Mouse (Mus musculus): ENCODE data around the gene Klf12. TPM values are rescaled to one million over a fixed set of nuclear protein-coding genes. Genes with fewer than 3 reads are reported as not detected.
A peak's percentile ranks its signal among the peaks of the same experiment; 100 is the strongest.

Gene Klf12
- total RNA-seq, 1 experiment from 2014 or later: 6.2 TPM

- peak; percentile 92 for ATAC-seq (replicated peaks in 1 of 2; ENCODE audit: insufficient read depth in 1 of 2, low FRiP score in 2 of 2, low TSS enrichment in 1 of 2, low read depth in 1 of 2, poor library complexity in 2 of 2, severe bottlenecking in 2 of 2)
Measured at GRCm38 (mm10) chr14:100260531-100260930, 23.9 kb downstream of the Klf12 start.

- no peak for ATAC-seq (replicated peaks in 1 of 2; ENCODE audit: insufficient read depth in 1 of 2, low FRiP score in 2 of 2, low TSS enrichment in 1 of 2, low read depth in 1 of 2, poor library complexity in 2 of 2, severe bottlenecking in 2 of 2)
Measured at GRCm38 (mm10) chr14:100243046-100243445, 41.4 kb downstream of the Klf12 start.

GRCm38 (mm10) chr14:100239874-100240273 is 44.6 kb downstream of the Klf12 start:
- ATAC-seq (replicated peaks in 1 of 2; ENCODE audit: insufficient read depth in 1 of 2, low FRiP score in 2 of 2, low TSS enrichment in 1 of 2, low read depth in 1 of 2, poor library complexity in 2 of 2, severe bottlenecking in 2 of 2): no peak

GRCm38 (mm10) chr14:100236757-100237156 is 47.7 kb downstream of the Klf12 start:
- ATAC-seq (replicated peaks in 1 of 2; ENCODE audit: insufficient read depth in 1 of 2, low FRiP score in 2 of 2, low TSS enrichment in 1 of 2, low read depth in 1 of 2, poor library complexity in 2 of 2, severe bottlenecking in 2 of 2): no peak

- no peak for ATAC-seq (replicated peaks in 1 of 2; ENCODE audit: insufficient read depth in 1 of 2, low FRiP score in 2 of 2, low TSS enrichment in 1 of 2, low read depth in 1 of 2, poor library complexity in 2 of 2, severe bottlenecking in 2 of 2)
Measured at GRCm38 (mm10) chr14:100235746-100236145, 48.7 kb downstream of the Klf12 start.

GRCm38 (mm10) chr14:100231384-100231783 is 53.1 kb downstream of the Klf12 start:
- no peak for ATAC-seq (replicated peaks in 1 of 2; ENCODE audit: insufficient read depth in 1 of 2, low FRiP score in 2 of 2, low TSS enrichment in 1 of 2, low read depth in 1 of 2, poor library complexity in 2 of 2, severe bottlenecking in 2 of 2)

- ATAC-seq (replicated peaks in 1 of 2; ENCODE audit: insufficient read depth in 1 of 2, low FRiP score in 2 of 2, low TSS enrichment in 1 of 2, low read depth in 1 of 2, poor library complexity in 2 of 2, severe bottlenecking in 2 of 2): no peak
Measured at GRCm38 (mm10) chr14:100228120-100228519, 56.4 kb downstream of the Klf12 start.

GRCm38 (mm10) chr14:100227717-100228116 is 56.8 kb downstream of the Klf12 start:
- ATAC-seq (replicated peaks in 1 of 2; ENCODE audit: insufficient read depth in 1 of 2, low FRiP score in 2 of 2, low TSS enrichment in 1 of 2, low read depth in 1 of 2, poor library complexity in 2 of 2, severe bottlenecking in 2 of 2): no peak

GRCm38 (mm10) chr14:100224151-100224550 is 60.3 kb downstream of the Klf12 start:
- ATAC-seq (replicated peaks in 1 of 2; ENCODE audit: insufficient read depth in 1 of 2, low FRiP score in 2 of 2, low TSS enrichment in 1 of 2, low read depth in 1 of 2, poor library complexity in 2 of 2, severe bottlenecking in 2 of 2): peak; percentile 12 to 39; a peak in 1 of 4 replicates

GRCm38 (mm10) chr14:100222260-100222659 is 62.2 kb downstream of the Klf12 start:
- no peak for ATAC-seq (replicated peaks in 1 of 2; ENCODE audit: insufficient read depth in 1 of 2, low FRiP score in 2 of 2, low TSS enrichment in 1 of 2, low read depth in 1 of 2, poor library complexity in 2 of 2, severe bottlenecking in 2 of 2)

GRCm38 (mm10) chr14:100215213-100215785 is 69.2 kb downstream of the Klf12 start:
- no peak for ATAC-seq (replicated peaks in 1 of 2; ENCODE audit: insufficient read depth in 1 of 2, low FRiP score in 2 of 2, low TSS enrichment in 1 of 2, low read depth in 1 of 2, poor library complexity in 2 of 2, severe bottlenecking in 2 of 2)

GRCm38 (mm10) chr14:100213066-100213465 is 71.4 kb downstream of the Klf12 start:
- ATAC-seq (replicated peaks in 1 of 2; ENCODE audit: insufficient read depth in 1 of 2, low FRiP score in 2 of 2, low TSS enrichment in 1 of 2, low read depth in 1 of 2, poor library complexity in 2 of 2, severe bottlenecking in 2 of 2): no peak

GRCm38 (mm10) chr14:100211826-100212117 is 72.7 kb downstream of the Klf12 start:
- no peak for ATAC-seq (replicated peaks in 1 of 2; ENCODE audit: insufficient read depth in 1 of 2, low FRiP score in 2 of 2, low TSS enrichment in 1 of 2, low read depth in 1 of 2, poor library complexity in 2 of 2, severe bottlenecking in 2 of 2)

- ATAC-seq (replicated peaks in 1 of 2; ENCODE audit: insufficient read depth in 1 of 2, low FRiP score in 2 of 2, low TSS enrichment in 1 of 2, low read depth in 1 of 2, poor library complexity in 2 of 2, severe bottlenecking in 2 of 2): peak; percentile 88 to 93
Measured at GRCm38 (mm10) chr14:100211036-100211825, 73.2 kb downstream of the Klf12 start.

GRCm38 (mm10) chr14:100209814-100210419 is 74.6 kb downstream of the Klf12 start:
- no peak for ATAC-seq (replicated peaks in 1 of 2; ENCODE audit: insufficient read depth in 1 of 2, low FRiP score in 2 of 2, low TSS enrichment in 1 of 2, low read depth in 1 of 2, poor library complexity in 2 of 2, severe bottlenecking in 2 of 2)

GRCm38 (mm10) chr14:100207081-100207480 is 77.4 kb downstream of the Klf12 start:
- ATAC-seq (replicated peaks in 1 of 2; ENCODE audit: insufficient read depth in 1 of 2, low FRiP score in 2 of 2, low TSS enrichment in 1 of 2, low read depth in 1 of 2, poor library complexity in 2 of 2, severe bottlenecking in 2 of 2): no peak

GRCm38 (mm10) chr14:100206207-100206606 is 78.3 kb downstream of the Klf12 start:
- ATAC-seq (replicated peaks in 1 of 2; ENCODE audit: insufficient read depth in 1 of 2, low FRiP score in 2 of 2, low TSS enrichment in 1 of 2, low read depth in 1 of 2, poor library complexity in 2 of 2, severe bottlenecking in 2 of 2): no peak

- ATAC-seq (replicated peaks in 1 of 2; ENCODE audit: insufficient read depth in 1 of 2, low FRiP score in 2 of 2, low TSS enrichment in 1 of 2, low read depth in 1 of 2, poor library complexity in 2 of 2, severe bottlenecking in 2 of 2): no peak
Measured at GRCm38 (mm10) chr14:100200058-100200688, 84.3 kb downstream of the Klf12 start.
